Mouse (Mus musculus) midbrain, embryonic 15.5 days (tissue): Measurements from ENCODE around the gene Gatad2b. TPM values are rescaled to one million over a fixed set of nuclear protein-coding genes. Genes with fewer than 3 reads are reported as not detected.

Experiments used
- ATAC-seq: fragments of 200-750 bp; cut with Nextera tagmentation; replicated peaks from 2 replicates; pipeline ENCODE4 v1.8.0; 2017; ENCODE audit warnings: moderate TSS enrichment
- H3K27ac ChIP-seq: fragments of 300-500 bp; sonication (generic); 2 replicates; pipeline ENCODE4 v1.5.1; 2015; ENCODE audit warnings: mild to moderate bottlenecking, inconsistent platforms
- H3K27me3 ChIP-seq: fragments of 300-500 bp; sonication (generic); replicated peaks from 2 replicates; pipeline ENCODE4 v1.6.1; 2015; ENCODE audit warnings: inconsistent platforms
- H3K36me3 ChIP-seq: fragments of 300-500 bp; sonication (generic); replicated peaks from 2 replicates; pipeline ENCODE4 v1.6.1; 2015; ENCODE audit warnings: inconsistent platforms
- H3K4me1 ChIP-seq: fragments of 300-500 bp; sonication (generic); 2 replicates; pipeline ENCODE4 v1.6.1; 2015; ENCODE audit warnings: inconsistent platforms
- H3K4me2 ChIP-seq: fragments of 300-500 bp; sonication (generic); 2 replicates; pipeline ENCODE4 v1.6.1; 2015; ENCODE audit warnings: inconsistent platforms, mild to moderate bottlenecking, moderate library complexity
- H3K4me3 ChIP-seq: fragments of 300-500 bp; sonication (generic); 2 replicates; pipeline ENCODE4 v1.5.1; 2015; ENCODE audit warnings: mild to moderate bottlenecking, inconsistent platforms
- H3K9ac ChIP-seq: fragments of 300-500 bp; sonication (generic); 2 replicates; pipeline ENCODE4 v1.6.1; 2015; ENCODE audit warnings: mild to moderate bottlenecking, inconsistent platforms
- H3K9me3 ChIP-seq: fragments of 300-500 bp; sonication (generic); 2 replicates; pipeline ENCODE4 v1.6.1; 2016; ENCODE audit warnings: inconsistent platforms
- WGBS: fragments of 180-500 bp; shearing (Covaris S2); methylation state at CpG from one replicate; pipeline ENCODE4 v1.1.7; 2015; ENCODE audit warnings: mixed read lengths; 5-methylcytosine and 5-hydroxymethylcytosine counted together
- polyA plus RNA-seq: library from polyadenylated mRNA; unstranded; fragments of >200 nt; fragmentation: Nextera tagmentation; extraction: Ambion mirVana; gene quantifications from 2 replicates; pipeline ENCODE4 v1.2.1, GENCODE M21; 2015

The Gatad2b gene
- polyA plus RNA-seq, 1 experiment from 2014 or later, result 14.5 TPM

DNA sequence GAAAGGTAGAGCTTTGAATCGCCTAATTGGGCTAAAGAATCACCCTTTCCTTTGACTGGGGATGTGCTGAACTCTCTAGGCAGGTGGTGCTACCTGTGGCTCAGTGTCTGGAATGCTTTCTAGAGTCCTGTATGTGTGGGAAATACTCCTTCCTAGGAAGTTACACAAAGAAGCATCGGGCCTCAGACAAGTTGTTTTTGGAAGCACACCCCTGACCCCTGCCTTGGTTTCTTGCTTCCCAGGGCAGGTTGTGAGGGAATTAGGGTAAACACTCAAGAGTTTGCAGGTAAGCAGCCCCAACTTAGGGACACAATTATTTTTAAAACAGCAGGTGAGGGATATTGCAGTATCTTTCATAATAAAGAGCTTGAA, 37.8 kb upstream of the Gatad2b start:
- 23% methylated on average over 2 of the region's 2 CpGs for WGBS
- H3K27me3 ChIP-seq, result no peaks in the 10 kb centered on the region
- H3K36me3 ChIP-seq, result peaks cover 31% of the 10 kb centered on the region
- peak overlapping the region; percentile 96 for H3K9ac ChIP-seq
- no peaks in the 10 kb centered on the region for H3K9me3 ChIP-seq
- peak overlapping the region; percentile 89 for H3K4me2 ChIP-seq
- ATAC-seq, result no peak
- H3K4me1 ChIP-seq, result peaks cover 20% of the 10 kb centered on the region
- H3K27ac ChIP-seq, result no peak overlapping the region; the same call in 1 of the 2 replicates
- H3K4me3 ChIP-seq, result peak overlapping the region; percentile 95

DNA sequence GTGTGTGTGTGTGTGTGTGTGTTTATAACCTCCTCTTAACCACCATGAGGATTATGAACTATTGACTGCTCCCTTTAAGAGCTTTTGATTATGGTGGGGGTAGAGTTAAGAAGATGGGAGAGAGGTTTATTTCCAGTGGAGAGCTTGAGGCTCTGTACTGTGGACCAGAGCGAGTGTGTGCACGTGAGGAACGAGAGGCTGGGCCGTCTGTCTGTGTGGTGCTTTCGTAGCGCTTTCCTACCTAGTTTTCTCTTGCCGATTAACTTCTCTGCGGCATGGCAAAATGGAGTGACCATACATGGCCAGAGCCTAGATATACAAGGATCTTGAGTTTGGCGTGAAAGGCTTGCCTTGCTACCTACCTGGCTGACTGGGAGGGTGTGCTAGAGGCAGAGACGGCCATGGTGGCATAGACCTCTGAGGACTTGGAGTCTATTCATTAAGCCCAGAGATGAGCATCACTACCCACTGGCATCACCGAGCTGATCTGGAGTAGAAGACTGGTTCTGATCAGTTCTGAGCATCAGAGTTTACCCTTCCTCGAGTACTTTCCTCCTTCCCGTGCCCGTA, 37.1 kb upstream of the Gatad2b start:
- H3K9ac ChIP-seq, result no peak overlapping the region
- WGBS, result 94% methylated on average over 14 of the region's 14 CpGs
- no peak overlapping the region for H3K27ac ChIP-seq
- no peak for ATAC-seq
- no peaks in the 10 kb centered on the region for H3K27me3 ChIP-seq
- peaks cover 20% of the 10 kb centered on the region for H3K4me1 ChIP-seq
- no peak overlapping the region for H3K4me3 ChIP-seq
- H3K4me2 ChIP-seq, result no peak overlapping the region
- no peaks in the 10 kb centered on the region for H3K9me3 ChIP-seq
- H3K36me3 ChIP-seq, result peaks cover 38% of the 10 kb centered on the region

DNA sequence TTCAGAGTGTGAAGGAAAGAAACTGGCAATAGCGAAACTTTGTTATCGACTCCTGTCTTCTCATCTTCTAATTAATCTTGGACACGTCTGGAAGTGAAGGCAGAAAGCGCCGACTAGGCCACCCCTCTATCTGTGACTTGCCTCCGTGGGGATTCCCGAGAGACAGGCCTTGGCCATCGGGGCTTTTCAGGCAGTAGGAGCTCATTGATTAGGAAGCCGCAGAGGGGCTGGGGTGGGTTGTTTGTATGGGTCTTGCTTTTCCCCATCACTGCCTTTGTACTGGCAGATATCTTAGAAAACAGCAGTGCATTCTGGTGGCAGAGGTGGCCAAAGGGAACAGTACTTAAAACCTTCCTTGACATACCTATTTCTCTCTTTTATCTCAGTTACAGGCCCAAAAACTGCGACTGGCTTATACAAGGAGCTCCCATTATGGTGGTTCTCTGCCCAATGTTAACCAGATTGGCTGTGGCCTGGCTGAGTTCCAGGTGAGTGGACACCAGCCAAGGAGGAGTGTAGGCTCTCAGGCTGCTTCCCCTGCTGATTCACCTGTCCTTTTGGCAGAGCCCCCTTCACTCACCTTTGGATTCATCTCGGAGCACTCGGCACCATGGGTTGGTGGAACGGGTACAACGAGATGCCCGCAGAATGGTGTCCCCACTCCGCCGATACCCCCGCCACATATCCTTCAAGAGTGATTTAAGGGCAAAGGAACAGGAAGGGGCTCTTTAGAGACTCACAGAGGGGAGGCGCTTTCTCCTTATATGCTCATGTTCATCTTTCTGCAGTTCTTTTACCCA, 36.0 kb upstream of the Gatad2b start:
- H3K27me3 ChIP-seq, result no peaks in the 10 kb centered on the region
- no peak overlapping the region for H3K9ac ChIP-seq
- H3K4me1 ChIP-seq, result peaks cover 20% of the 10 kb centered on the region
- H3K27ac ChIP-seq, result no peak overlapping the region
- H3K9me3 ChIP-seq, result no peaks in the 10 kb centered on the region
- no peak for ATAC-seq
- no peak overlapping the region for H3K4me3 ChIP-seq
- WGBS, result 92% methylated on average over 19 of the region's 19 CpGs
- peaks cover 45% of the 10 kb centered on the region for H3K36me3 ChIP-seq
- H3K4me2 ChIP-seq, result no peak overlapping the region

DNA sequence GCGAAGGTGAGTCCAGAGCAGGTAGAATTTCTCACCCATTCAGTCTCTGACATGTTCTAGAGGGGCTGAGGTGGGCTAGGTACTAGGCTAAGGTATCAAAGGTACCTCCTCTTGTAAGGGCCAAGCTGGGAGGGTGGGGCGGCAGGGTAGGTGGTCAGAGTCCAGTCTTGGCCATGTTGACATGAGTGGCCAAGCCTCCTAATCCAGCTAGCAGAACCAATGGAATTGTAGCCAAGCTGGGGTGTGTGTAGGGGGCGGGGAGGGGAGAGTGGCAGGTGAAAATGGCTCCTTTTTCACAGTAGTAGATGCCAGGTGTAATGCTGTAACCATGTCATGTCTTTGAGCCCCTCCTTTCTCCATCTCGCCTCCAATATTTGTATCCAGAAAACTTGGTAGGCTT, 34.5 kb upstream of the Gatad2b start:
- no peak for ATAC-seq
- no peak overlapping the region for H3K9ac ChIP-seq
- H3K27me3 ChIP-seq, result no peaks in the 10 kb centered on the region
- peaks cover 60% of the 10 kb centered on the region for H3K36me3 ChIP-seq
- H3K9me3 ChIP-seq, result no peaks in the 10 kb centered on the region
- no peak overlapping the region for H3K4me3 ChIP-seq
- 95% methylated on average over 4 of the region's 4 CpGs for WGBS
- no peak overlapping the region for H3K27ac ChIP-seq
- H3K4me1 ChIP-seq, result peaks cover 20% of the 10 kb centered on the region
- H3K4me2 ChIP-seq, result no peak overlapping the region

DNA sequence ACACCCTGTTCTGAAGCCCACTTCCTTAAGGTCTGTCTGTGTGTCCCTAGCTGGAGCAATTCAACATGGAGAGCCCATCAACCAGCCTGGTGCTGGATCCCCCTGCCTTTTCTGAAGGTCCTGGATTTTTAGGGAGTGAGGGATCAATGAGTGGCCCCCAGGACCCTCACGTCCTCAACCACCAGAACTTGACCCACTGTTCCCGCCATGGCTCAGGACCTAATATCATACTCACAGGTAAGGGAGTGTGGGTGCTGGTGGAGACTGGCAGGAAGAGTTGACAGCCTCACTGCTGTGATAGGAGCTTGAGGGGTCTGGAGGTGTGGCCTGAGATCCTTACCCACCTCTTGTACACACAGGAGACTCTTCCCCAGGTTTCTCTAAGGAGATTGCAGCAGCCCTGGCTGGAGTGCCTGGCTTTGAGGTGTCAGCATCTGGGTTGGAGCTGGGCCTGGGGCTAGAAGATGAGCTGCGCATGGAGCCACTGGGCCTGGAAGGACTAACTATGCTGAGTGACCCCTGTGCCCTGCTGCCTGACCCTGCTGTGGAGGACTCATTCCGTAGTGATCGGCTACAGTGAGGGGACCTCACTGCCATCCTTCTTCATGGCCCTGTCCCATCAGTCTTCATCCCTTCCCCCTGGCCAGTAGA, 29.7 kb upstream of the Gatad2b start:
- no peak for ATAC-seq
- WGBS, result 94% methylated on average over 5 of the region's 5 CpGs
- Histone ChIP-seq H3K27me3 (no peaks in the 10 kb centered on the region), H3K27ac (no peak overlapping the region), H3K36me3 (peaks cover 51% of the 10 kb centered on the region), H3K9me3 (no peaks in the 10 kb centered on the region), H3K9ac (no peak overlapping the region), H3K4me3 (no peak overlapping the region), H3K4me2 (no peak overlapping the region), H3K4me1 (peaks cover 14% of the 10 kb centered on the region)

DNA sequence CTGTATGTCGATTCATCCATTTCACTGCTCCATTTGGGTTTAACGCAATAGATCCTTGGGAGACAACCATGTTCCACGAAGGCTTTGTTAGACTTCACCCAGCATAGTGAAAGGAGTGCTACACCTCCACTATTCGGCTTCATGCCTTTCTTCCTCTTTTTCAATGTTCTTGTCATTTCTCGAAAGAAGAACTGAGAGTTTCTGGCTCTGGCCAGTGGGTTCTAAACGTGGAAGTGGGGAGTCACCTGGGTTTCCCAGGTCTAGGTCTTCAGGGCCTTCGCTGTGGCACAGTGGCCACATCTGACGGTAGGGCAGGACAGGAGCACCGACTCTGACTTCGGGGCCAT, 28.3 kb upstream of the Gatad2b start:
- Histone ChIP-seq H3K4me3 (peak overlapping the region; percentile 82), H3K4me1 (peaks cover 14% of the 10 kb centered on the region), H3K9me3 (no peaks in the 10 kb centered on the region), H3K9ac (0 out of 2 replicates have a peak overlapping the region, but pooled peaks have one; percentile 85), H3K4me2 (peak overlapping the region; percentile 78), H3K27me3 (no peaks in the 10 kb centered on the region), H3K36me3 (peaks cover 37% of the 10 kb centered on the region), H3K27ac (peak overlapping the region; percentile 95)
- 38% methylated on average over 10 of the region's 10 CpGs for WGBS
- ATAC-seq, result no peak

DNA sequence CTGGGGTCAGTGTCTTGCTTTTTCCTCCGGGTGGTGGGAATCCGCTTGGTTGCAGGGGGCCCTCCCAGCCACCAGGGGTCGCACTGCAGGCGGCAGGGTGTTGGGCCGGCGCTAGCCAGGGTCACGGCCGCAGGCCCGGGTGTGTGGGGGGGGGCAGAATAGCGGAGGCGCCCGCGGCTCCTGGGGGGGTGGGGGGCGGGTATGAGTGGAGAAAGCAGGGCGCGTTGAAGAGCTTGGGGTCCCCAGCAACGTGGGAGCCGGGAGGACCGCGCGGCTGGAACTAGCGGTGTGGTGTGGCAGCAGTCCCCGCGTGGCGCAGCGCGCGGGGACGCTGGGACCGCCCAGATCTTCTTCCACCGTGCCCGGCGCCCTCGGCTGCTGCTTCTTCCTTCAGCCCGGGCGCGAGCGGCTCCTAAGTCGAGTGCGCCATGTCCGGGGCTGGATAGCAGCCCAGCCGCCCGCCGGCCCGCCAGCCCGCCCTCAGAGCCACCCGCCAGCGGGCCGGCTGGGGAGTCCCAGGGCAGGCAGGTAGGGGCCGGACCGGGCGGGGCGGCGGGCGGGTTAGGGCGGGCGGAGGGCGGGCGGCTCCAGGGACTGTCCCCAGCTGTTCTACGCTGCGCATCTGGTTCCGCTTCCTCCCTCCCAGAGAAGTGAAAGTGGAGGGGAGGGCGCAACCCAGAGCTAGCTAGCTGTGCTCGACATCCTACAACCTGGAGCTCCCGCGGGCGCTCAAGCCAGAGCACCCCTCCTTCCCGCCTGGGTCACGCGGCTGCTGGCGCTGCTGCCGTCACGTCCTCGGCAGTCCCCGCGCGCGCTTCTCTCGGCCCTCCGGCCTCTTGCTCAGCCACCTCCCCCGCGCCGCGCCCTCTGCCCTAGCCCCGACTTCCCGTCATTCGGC, 27.7 kb upstream of the Gatad2b start, which contains the start of gene Dennd4b:
Gene Dennd4b (plus strand): TSS at position 152 of the 898 bp plus-strand sequence.
- WGBS, result under 1% methylated on average over 60 of the region's 87 CpGs
- H3K9ac ChIP-seq, result peak within 1 kb of the TSS; percentile 85
- peak; percentile 89 for ATAC-seq
- peak within 1 kb of the TSS; percentile 78 for H3K4me2 ChIP-seq
- no peaks in the 10 kb centered on the region for H3K27me3 ChIP-seq
- no peaks in the 10 kb centered on the region for H3K9me3 ChIP-seq
- H3K4me3 ChIP-seq, result peak within 1 kb of the TSS; percentile 82
- peak within 1 kb of the TSS; percentile 95 for H3K27ac ChIP-seq
- peaks cover 14% of the 10 kb centered on the region for H3K4me1 ChIP-seq
- H3K36me3 ChIP-seq, result peaks cover 32% of the 10 kb centered on the region

DNA sequence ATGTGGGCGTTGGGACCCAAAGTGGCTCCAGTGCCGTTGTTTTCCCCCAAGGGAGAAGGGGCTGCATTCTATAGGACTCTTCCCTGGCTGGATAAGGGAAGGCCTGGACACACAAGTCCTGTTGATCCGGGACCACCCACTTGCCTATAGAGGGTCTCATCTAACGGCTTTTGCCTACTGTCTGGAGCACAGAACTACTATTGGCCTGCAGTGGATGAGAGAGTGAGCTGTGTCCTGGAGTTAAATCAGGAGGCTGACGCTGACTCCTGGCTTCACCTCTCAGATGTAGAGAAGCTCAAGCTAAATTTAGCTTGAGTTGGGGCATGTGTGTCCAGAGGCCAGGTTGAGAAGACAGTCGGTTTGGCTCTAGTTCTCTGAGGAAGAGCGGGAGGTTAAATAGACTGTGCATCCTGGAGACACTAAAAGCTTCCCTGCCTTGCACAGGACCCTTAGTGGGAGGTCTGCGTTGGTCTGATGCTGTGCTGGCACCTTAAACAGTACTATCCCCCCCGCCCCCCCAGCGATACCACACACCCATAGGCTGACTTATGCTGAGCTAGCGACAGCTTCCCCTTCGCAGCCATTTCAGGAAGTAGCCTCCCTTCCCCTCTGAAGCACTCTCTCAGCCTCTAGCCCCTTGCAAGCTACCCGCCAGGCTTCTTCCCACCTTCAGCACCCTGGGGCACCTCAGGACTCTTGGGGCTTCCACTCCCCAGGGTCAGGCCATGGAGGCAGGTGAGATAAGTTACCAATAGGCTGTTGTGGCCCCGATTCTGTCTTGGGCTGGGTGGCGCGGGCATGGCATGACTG, 26.8 kb upstream of the Gatad2b start:
- Histone ChIP-seq H3K9me3 (no peaks in the 10 kb centered on the region), H3K9ac (peak overlapping the region; percentile 85)
- 27% methylated on average over 16 of the region's 16 CpGs for WGBS

DNA sequence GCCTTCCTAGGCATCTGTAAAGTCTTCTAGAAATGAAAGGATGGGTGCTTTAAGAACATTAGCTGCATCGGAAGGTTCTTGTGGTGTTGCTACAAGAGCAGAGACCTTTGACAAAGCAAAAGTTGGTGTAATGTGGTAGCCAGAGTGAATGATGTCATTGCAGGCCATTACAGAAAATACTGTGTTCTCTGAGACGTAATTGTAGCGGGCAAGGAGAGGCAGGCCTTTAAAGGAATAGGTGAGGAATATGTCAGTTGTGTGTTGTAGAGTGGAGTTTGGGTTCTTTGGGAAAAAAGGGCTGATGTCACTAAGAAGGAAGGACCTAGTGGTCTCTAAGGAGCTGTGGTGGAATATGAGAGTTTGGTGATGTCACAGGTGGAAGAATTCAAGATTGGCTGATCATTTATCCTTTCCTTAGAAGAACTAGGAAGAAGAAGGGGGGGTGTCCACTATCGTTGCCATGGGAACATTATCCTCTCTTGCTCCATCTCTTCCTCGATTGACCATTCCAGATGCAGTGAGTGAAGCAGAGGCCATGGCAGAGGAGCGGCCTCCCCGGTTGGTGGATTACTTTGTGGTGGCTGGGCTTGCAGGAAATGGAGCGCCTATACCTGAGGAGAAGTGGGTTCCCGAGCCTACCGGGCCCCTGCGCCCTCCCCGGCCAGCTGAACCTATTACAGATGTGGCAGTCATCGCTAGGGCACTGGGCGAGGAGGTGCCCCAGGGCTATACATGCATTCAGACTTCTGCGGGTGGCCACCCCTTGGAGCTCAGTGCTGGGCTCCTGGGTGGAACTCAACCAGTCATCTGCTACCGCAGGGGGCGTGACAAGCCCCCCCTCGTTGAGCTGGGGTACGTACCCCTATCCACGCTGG, 25.8 kb upstream of the Gatad2b start:
- no peak overlapping the region for H3K27ac ChIP-seq
- peaks cover 14% of the 10 kb centered on the region for H3K4me1 ChIP-seq
- peaks cover 21% of the 10 kb centered on the region for H3K36me3 ChIP-seq
- H3K4me3 ChIP-seq, result no peak overlapping the region
- WGBS, result 91% methylated on average over 20 of the region's 20 CpGs
- H3K4me2 ChIP-seq, result peak overlapping the region; percentile 78; the same call in 1 of the 2 replicates
- H3K9ac ChIP-seq, result no peak overlapping the region
- ATAC-seq, result no peak
- no peaks in the 10 kb centered on the region for H3K27me3 ChIP-seq
- H3K9me3 ChIP-seq, result no peaks in the 10 kb centered on the region

More for the DNA sequence above, 26.8 kb upstream of the Gatad2b start:
- H3K4me2 ChIP-seq, result peak overlapping the region; percentile 78
- peak; percentile 63 for ATAC-seq
- H3K4me3 ChIP-seq, result peak overlapping the region; percentile 82
- no peaks in the 10 kb centered on the region for H3K27me3 ChIP-seq
- H3K4me1 ChIP-seq, result peaks cover 14% of the 10 kb centered on the region
- peak overlapping the region; percentile 95 for H3K27ac ChIP-seq
- H3K36me3 ChIP-seq, result peaks cover 27% of the 10 kb centered on the region

DNA sequence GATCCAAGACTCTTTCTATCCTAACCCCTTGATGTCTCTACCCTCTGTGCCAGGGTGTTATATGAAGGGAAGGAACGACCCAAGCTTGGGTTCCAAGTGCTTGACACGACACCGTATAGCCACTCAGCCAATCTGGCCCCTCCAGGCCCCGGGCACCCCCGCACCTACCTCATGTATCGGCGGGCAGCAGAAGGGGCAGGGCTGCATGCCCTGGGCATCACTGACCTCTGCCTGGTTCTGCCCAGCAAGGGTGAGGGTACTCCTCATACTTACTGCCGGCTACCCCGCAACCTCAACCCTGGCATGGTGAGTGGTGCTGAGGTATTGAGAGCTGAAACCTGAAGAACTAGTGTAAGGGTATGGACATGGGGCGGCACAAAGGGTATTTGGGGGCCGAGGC, 24.8 kb upstream of the Gatad2b start:
- peaks cover 16% of the 10 kb centered on the region; the same call in 1 of the 2 replicates for H3K36me3 ChIP-seq
- 97% methylated on average over 11 of the region's 11 CpGs for WGBS
- no peak overlapping the region for H3K27ac ChIP-seq
- no peaks in the 10 kb centered on the region for H3K27me3 ChIP-seq
- no peak overlapping the region for H3K4me2 ChIP-seq
- H3K9ac ChIP-seq, result no peak overlapping the region
- H3K4me1 ChIP-seq, result peaks cover 14% of the 10 kb centered on the region
- no peak overlapping the region for H3K4me3 ChIP-seq
- H3K9me3 ChIP-seq, result no peaks in the 10 kb centered on the region
- ATAC-seq, result no peak
